Mouse (Mus musculus) bone marrow macrophage, adult 2 months (primary cell): Measurements from ENCODE around the gene Zbtb8a. TPM values are rescaled to one million over a fixed set of nuclear protein-coding genes. Genes with fewer than 3 reads are reported as not detected.

Source experiments
- H3K27ac ChIP-seq: 2 replicates; pipeline ENCODE4 v1.5.1; 2012; ENCODE audit warnings: low read depth, low read length; ENCODE audit not compliant: insufficient read depth
- H3K4me1 ChIP-seq: 2 replicates; pipeline ENCODE4 v1.6.1; 2012; ENCODE audit warnings: low read length; ENCODE audit not compliant: control insufficient read depth, insufficient read depth
- H3K4me3 ChIP-seq: 2 replicates; pipeline ENCODE4 v1.5.1; 2012; ENCODE audit warnings: mild to moderate bottlenecking, low read length, moderate library complexity; ENCODE audit not compliant: insufficient read depth
- CTCF ChIP-seq: IDR thresholded peaks from 2 replicates; pipeline ENCODE4 v1.5.1; 2012; ENCODE audit warnings: low read depth, mild to moderate bottlenecking, low read length, moderate library complexity
- POLR2A ChIP-seq: IDR thresholded peaks from 2 replicates; pipeline ENCODE4 v1.6.1; 2012; ENCODE audit warnings: mild to moderate bottlenecking, low read depth, low read length, borderline replicate concordance
- polyA plus RNA-seq: library from polyadenylated mRNA; stranded (reverse); fragments of >200 nt; gene quantifications from 2 replicates; pipeline ENCODE4 v1.2.4, GENCODE M21; 2012; ENCODE audit not compliant: missing spikeins, insufficient read depth, insufficient read length

Zbtb8a gene
- polyA plus RNA-seq, 1 experiment = 4.4 TPM

DNA sequence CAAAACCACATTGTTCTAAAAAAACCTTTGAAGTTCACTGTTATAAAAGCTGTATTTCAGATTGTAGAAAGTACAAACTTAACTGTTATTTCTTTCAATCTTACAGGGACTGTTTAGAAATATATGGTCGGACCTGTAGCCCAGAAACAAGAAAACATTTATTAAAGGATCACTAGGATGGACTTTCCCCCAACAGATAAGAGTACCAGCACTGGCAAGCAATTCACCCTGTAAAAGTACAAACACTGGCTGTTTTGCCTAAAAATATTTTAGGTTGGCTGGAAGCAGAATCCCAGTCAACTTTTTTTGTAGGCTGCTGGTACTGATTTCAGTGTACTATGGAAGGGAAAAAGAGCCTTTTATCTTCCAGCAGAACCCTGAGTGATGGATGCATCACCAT is 70.0 kb downstream of the Zbtb8a start:
- TF ChIP-seq CTCF (no peak), POLR2A (no peak)
- Histone ChIP-seq H3K4me3 (no peak overlapping the region), H3K27ac (no peak overlapping the region), H3K4me1 (no peaks in the 10 kb centered on the region)

DNA sequence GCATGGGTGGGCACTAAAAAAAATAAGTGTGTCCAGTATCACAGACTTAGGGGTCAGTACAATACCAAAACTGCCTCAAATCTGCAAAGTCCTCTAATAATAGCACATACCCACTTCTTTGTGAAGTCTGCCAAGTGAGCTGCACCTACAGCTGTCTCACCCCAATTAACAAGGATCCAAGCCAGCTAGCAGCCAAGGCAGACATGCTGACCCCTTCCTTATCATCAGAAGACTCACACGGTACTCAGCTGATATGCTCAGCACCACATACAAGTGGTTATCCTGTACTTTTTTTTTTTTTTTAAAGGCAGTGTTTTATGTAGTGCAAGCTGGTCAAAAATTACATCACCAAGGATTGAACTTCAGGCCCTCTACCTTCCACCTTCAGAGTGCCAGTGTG is 73.6 kb downstream of the Zbtb8a start:
- TF ChIP-seq CTCF (no peak), POLR2A (no peak)
- H3K27ac ChIP-seq = no peak overlapping the region
- no peaks in the 10 kb centered on the region for H3K4me1 ChIP-seq
- H3K4me3 ChIP-seq = no peak overlapping the region

DNA sequence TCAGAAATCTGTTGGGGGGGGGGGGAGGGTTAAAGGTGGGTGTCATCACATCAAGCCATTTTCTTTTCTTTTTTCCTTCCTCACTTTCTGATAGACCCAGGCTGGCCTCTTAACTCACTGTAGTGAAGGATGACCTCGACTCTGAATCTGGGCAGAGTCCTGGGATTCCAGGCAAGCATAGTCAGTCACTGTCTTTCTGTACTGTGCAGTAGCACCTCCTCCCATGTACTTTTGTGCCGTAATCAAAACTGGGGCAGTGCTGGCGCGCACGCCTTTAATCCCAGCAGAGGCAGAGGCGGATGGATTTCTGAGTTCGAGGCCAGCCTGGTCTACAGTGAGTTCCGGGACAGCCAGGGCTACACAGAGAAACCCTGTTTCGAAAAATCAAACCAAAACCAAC is 74.1 kb downstream of the Zbtb8a start:
- no peak overlapping the region for H3K27ac ChIP-seq
- H3K4me1 ChIP-seq = no peaks in the 10 kb centered on the region
- TF ChIP-seq POLR2A = no peak
- TF ChIP-seq CTCF = no peak
- H3K4me3 ChIP-seq = no peak overlapping the region

Other genes starting within 250 kb of the Zbtb8a start
- gene Fndc5, start 241.1 kb downstream of the Zbtb8a start, polyA plus RNA-seq = not detected in 2 replicates
- 25.9 and 26.8 TPM in 2 replicates for gene S100pbp, start 188.4 kb downstream of the Zbtb8a start, polyA plus RNA-seq
- 18.0 and 21.7 TPM in 2 replicates for gene Yars, start 188.4 kb downstream of the Zbtb8a start, polyA plus RNA-seq
- 5.0 and 6.3 TPM in 2 replicates for gene C77080, start 116.7 kb downstream of the Zbtb8a start, polyA plus RNA-seq
- gene Sync, start 90.5 kb downstream of the Zbtb8a start, polyA plus RNA-seq = not detected in 2 replicates
- gene Rbbp4, start 42.7 kb downstream of the Zbtb8a start, polyA plus RNA-seq = 137 and 148 TPM in 2 replicates
- gene Zbtb8os, start 42.4 kb downstream of the Zbtb8a start, polyA plus RNA-seq = 70.2 and 76.9 TPM in 2 replicates
- gene Zbtb8b, start 62.7 kb upstream of the Zbtb8a start, polyA plus RNA-seq = not detected in 2 replicates
- gene Bsdc1, start 83.5 kb upstream of the Zbtb8a start, polyA plus RNA-seq = 37.3 and 42.3 TPM in 2 replicates
- not detected in 2 replicates for gene Tssk3, start 112.9 kb upstream of the Zbtb8a start, polyA plus RNA-seq
- gene Fam229a, start 113.1 kb upstream of the Zbtb8a start, polyA plus RNA-seq = not detected in 2 replicates
- 157 and 166 TPM in 2 replicates for gene Marcksl1, start 135.5 kb upstream of the Zbtb8a start, polyA plus RNA-seq
- gene Hdac1, start 164.6 kb upstream of the Zbtb8a start, polyA plus RNA-seq = 75.2 and 83.9 TPM in 2 replicates
- 0.68 TPM in 1 of 2 replicates, not detected in the other for gene Lck, start 195.5 kb upstream of the Zbtb8a start, polyA plus RNA-seq
- gene Fam167b, start 200.4 kb upstream of the Zbtb8a start, polyA plus RNA-seq = 1.2 and 2.6 TPM in 2 replicates
- gene Eif3i, start 222.5 kb upstream of the Zbtb8a start, polyA plus RNA-seq = 105 and 119 TPM in 2 replicates
- gene Tmem234, start 222.6 kb upstream of the Zbtb8a start, polyA plus RNA-seq = 137 and 140 TPM in 2 replicates
- 1.8 and 2.3 TPM in 2 replicates for gene Dcdc2b, start 236.1 kb upstream of the Zbtb8a start, polyA plus RNA-seq
- gene Iqcc, start 241.0 kb upstream of the Zbtb8a start, polyA plus RNA-seq = 13.6 and 14.0 TPM in 2 replicates
- gene Ccdc28b, start 245.8 kb upstream of the Zbtb8a start, polyA plus RNA-seq = 39.0 and 42.3 TPM in 2 replicates